Mouse (Mus musculus) colon, adult 2 months (tissue): ENCODE measurements around the gene Plekho2. TPM values are rescaled to one million over a fixed set of nuclear protein-coding genes. Genes with fewer than 3 reads are reported as not detected.

ENCODE experiments used
- polyA plus RNA-seq: library from polyadenylated mRNA; depleted of rRNA; stranded (reverse); fragments of >200 nt; gene quantifications from 2 replicates; pipeline ENCODE4 v1.2.3, GENCODE M21; 2012; rRNA removed

The Plekho2 gene
- 13.8 and 17.2 TPM in 2 replicates for polyA plus RNA-seq

DNA sequence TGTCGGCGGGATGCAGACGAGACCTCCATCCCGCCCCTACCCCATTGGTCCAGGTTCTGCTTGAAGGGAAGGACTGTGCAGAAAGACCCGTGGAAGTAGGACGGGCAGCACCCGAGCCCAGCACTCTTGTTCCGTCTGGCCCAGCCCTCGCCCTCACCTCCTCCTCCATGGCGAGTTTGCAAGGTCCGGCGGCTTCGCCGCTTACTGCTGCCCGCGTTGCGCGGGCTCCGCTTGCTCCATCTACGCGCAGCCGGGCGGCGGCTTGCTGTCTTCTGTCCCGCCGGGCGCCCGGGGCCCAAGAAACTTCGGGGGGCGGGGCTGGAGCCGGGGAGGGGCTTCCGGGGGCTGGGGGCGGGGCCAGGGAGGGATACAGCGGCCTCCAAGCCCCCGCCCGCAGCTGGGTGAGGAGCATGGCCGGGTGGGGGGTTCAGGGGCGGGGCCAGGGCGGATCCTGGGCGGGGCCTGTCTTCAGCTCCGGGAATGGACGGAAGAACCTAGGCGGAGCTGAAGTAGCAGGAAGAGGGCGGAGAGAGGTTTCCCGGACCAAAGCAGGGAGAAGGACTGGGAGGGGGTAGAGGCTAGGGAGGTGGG, at the start of gene Plekho2:
TSS of gene Plekho2 (minus strand) at position 260 of the 591 bp plus-strand sequence.

GRCm38 (mm10) chr9:65629025-65629766, 49.4 kb upstream of the Plekho2 start, which contains the start of gene Rbpms2:
Gene Rbpms2 (plus strand): TSS chr9:65629648.

DNA sequence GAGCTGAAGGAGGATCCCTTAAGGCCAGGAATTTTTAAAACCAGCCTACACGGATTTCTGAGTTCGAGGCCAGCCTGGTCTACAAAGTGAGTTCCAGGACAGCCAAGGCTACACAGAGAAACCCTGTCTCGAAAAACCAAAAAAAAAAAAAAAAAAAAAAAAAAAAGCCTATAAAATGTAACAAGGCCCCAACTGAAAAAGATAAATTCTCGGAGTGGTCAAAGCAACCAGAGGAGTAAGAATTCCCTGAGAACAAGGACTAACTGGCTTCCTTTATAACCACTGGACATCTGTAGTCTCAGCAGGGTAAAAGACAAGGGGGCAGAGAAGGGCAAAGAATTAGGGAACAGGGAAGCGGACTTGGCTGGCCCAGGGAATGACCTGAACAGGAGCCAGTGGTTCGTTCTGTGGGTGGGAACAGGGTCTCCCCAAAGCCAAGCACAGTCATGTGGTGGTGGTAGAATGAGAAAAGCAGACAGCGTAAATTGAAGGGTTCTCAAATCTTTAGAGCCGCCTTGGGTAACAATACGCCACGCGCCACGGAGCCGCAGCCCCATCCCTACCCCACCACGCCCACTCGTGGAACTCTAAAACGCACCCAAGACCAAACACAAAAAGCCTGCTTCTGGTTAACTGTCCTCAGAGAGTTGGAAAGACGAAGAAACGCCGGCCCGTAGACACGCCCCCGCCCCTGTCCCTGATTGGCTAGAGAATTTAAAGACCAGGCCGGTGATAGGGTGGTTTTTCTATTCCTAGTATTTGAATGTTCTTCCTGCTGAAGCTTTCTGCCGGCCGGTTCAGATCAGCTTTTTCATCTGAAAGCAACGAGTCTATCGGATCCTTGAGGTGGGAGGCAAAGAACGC, 6.8 kb upstream of the Plekho2 start, which contains the start of gene Pif1:
TSS of gene Pif1 (plus strand) at position 755 of the 864 bp plus-strand sequence.

DNA sequence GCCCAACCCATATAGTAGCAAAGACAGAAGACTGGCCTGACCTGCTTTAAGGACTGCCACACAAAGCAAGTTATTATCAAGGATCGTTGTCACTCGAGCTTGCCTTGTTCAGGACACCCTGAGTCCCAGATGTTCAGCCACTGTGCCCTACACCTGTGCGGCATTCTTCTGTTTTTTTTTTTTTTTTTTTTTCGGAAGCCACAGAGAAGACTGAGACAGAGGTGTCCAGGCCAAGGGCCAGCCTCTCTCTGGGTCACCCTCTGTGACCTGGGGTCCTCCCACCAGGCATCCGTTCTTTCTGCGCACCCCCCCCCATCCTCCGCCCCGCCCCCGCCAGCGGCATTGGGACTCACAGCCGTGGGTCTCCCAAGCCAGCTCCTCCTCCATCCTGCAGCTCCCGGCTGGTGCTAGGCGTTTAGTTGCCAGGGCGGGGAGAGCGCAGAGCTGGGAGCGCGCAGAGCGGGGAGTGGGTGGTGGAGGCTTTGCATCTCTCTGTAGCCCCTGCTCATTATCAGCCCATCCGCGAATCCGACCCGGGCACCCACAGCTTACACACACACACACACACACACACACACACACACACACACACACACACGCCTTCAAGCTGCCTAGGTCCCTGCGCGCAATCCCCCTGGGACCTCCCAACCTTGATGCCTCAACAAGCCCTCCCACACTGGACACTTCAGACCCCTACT, 59.9 kb downstream of the Plekho2 start, which contains the start of gene Ankdd1a:
TSS of gene Ankdd1a (minus strand) at position 387 of the 698 bp plus-strand sequence.

Other genes starting within 250 kb of the Plekho2 start
- 11.4 and 14.9 TPM in 2 replicates for gene Pdcd7, start 233.9 kb downstream of the Plekho2 start, polyA plus RNA-seq
- 0.31 and 0.57 TPM in 2 replicates for gene Ubap1l, start 219.0 kb downstream of the Plekho2 start, polyA plus RNA-seq
- gene Kbtbd13, start 188.4 kb downstream of the Plekho2 start, polyA plus RNA-seq: 1.3 and 2.0 TPM in 2 replicates
- gene Rasl12, start 181.5 kb downstream of the Plekho2 start, polyA plus RNA-seq: 6.4 and 8.7 TPM in 2 replicates
- gene Slc51b, start 157.1 kb downstream of the Plekho2 start, polyA plus RNA-seq: 2.3 and 2.7 TPM in 2 replicates
- 8.4 and 10.7 TPM in 2 replicates for gene Mtfmt, start 144.3 kb downstream of the Plekho2 start, polyA plus RNA-seq
- gene Spg21, start 119.1 kb downstream of the Plekho2 start, polyA plus RNA-seq: 11.5 and 12.6 TPM in 2 replicates
- gene Ankdd1a, start 59.8 kb downstream of the Plekho2 start, polyA plus RNA-seq: not detected in 2 replicates
- 3.1 and 4.6 TPM in 2 replicates for gene Pif1, start 7.1 kb upstream of the Plekho2 start, polyA plus RNA-seq
- gene Rbpms2, start 49.6 kb upstream of the Plekho2 start, polyA plus RNA-seq: 45.0 and 57.6 TPM in 2 replicates
- 82.2 and 94.7 TPM in 2 replicates for gene Oaz2, start 88.0 kb upstream of the Plekho2 start, polyA plus RNA-seq
- gene Zfp609, start 247.5 kb upstream of the Plekho2 start, polyA plus RNA-seq: 5.9 and 9.5 TPM in 2 replicates